Mouse (Mus musculus) neural tube, embryonic 10.5 days (tissue): Measurements from ENCODE around the gene Casq2.

Experiments used
- DNase-seq: peaks from one replicate; pipeline ENCODE4 v3.0.0-alpha.2; 2017; ENCODE audit warnings: low spot score; ENCODE audit errors: extremely low spot score

Casq2 gene

GRCm38 (mm10) chr3:102135389-102136113 is 49.3 kb downstream of the Casq2 start:
- no peak for DNase-seq

- DNase-seq = no peak
Observed at GRCm38 (mm10) chr3:102137158-102137557, 50.9 kb downstream of the Casq2 start.

- DNase-seq = no peak
Observed at GRCm38 (mm10) chr3:102138899-102139298, 52.7 kb downstream of the Casq2 start.

DNA sequence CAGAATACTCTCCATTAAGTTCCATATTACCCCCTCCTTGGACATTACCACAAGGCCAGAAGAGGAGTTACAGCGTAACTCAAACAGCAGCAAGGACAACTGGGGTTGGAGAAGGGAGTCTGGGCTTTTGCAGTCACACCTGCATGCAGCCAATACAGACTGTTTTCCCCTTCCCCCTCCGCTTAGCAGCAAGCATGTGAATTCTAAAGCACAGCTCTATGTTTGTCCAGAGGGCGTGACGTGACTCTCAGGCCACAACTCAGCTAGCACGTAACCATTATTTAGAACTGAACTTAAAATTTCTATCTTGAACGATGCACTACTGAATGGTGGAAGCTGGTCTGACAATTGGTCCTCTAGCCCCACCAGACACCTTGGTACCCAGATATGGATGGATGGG is 54.4 kb downstream of the Casq2 start:
- no peak for DNase-seq

DNA sequence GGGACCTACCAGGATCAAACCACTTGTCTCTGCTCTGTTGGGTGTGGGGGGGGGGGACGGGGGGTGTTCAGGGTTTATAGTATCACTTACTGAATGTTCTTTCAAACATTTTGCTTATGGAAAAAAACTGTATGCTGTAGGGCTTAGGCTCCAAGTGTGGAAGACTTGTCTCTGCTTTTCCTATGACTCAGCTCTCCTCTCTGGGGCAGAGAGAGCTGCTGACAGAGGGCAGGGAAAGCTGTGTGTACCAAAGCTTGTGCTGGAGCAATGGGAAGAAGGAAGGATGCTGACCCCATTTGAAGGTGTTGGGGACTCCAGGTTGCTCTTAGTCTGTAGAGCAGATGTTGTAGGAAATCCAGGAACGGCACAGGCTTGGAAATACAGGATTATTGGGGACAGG is 55.2 kb downstream of the Casq2 start:
- no peak for DNase-seq

GRCm38 (mm10) chr3:102141893-102142292 is 55.7 kb downstream of the Casq2 start:
- no peak for DNase-seq

GRCm38 (mm10) chr3:102142947-102143346 is 56.7 kb downstream of the Casq2 start:
- DNase-seq = no peak

DNA sequence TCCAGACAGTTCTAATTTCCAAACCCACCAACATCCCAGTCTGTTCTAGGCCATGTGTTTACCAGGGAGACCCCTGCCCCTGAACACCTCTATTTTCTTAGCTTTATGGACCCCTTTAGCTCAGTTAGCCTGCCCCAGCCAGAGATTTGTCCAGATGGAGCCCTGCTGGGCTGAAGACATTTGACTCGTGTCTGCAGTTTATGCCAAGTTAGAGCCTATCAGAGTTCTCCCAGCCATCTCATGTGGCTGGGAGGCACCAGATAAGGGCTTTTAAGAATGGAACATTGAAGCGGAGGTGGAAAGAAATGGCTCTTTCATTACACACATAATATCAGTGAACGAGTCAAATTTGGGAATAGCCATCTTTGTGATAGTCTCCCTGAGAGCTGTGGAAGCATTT is 57.3 kb downstream of the Casq2 start:
- DNase-seq = no peak

DNA sequence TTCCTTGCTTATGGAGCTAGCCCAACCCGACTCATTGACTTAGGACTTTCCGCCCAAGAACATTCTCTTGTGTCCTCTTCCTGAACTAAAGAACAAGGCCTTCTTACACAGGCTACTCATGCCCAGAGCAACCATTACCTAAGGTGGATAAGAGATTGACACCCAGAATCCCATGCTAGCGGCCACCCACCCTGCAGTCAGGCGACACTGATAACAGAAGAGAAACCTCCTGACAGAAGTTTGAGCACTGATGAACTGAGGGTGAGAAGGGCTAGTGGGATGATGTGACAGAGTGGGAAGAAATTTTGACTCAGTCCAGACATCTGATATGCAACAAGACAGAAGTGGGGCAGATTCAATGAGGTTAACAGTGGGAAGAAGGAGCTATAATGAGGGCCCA is 58.2 kb downstream of the Casq2 start:
- DNase-seq = no peak

DNA sequence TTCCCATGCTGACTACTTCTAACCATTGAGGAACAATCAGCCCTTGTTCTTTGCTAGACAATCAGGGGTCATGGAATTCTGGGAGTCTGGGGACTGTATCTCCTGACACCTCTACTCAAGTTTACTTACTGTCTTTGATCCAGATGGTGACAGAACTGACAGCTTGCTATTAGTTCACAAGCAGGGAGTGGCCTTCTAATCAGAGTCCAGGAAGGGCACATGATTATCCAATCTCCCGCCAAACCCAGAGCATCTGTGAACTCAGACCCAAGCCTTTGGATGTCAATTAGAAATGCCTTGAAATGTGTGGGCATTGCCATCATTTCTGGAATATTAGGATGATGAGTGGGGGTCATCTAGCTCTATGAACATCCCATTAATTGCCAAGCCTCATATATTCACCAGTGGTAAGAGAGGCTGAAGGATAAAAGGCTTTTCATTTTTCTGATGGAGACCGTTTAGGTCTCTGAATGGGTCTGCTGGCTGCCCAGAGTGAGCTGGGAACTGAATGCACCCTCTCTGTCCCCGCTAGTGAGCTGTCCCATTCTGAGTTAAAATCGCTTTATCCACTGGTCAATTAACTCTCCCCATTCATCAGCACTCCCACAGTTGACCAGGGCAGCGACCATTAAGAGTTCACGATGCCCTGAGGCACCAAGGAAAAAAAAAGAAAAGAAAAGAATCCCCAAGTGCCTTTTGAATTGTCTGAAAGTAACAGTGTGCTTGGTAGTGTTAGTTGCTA is 59.6 kb downstream of the Casq2 start:
- DNase-seq = no peak

GRCm38 (mm10) chr3:102146428-102146827 is 60.2 kb downstream of the Casq2 start:
- no peak for DNase-seq

DNA sequence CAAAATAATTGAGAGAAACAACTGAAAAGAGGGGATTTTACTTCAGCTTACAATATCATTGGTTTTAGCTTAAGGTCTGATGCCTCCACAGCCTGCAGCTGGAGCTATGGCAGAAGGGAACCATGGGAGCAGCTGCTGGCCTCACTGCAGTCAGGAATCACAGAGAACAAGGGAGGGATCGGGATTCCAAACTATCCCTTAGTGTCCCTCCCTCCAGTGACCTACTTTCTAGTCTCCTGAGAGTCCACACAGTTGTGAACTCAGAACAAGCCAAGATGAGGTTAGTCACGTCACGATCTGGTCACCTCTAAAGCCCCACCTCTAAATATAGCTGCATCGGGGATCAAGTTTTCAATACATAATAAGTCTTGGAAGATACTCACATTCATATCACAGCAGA is 61.0 kb downstream of the Casq2 start:
- DNase-seq = no peak

GRCm38 (mm10) chr3:102149941-102150340 is 63.7 kb downstream of the Casq2 start:
- peak; percentile 45 for DNase-seq

DNA sequence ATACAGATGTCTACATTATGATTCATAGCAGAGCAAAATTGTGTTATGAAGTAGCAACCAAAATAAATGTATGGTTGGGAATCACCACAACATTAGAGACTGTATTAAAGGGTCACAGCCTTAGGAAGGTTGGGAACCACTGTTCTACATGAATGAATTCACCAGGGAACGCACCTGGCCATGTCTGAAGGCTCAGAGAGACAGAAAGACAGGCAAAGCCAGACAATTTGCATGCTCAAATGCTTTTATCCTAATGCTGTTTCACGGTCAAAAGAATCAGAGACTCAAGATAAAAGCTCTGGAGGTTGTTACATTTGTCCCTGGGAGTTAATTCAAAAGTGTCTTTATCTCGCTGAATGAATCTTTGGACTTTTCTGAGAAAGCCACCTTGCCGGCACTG is 65.6 kb downstream of the Casq2 start:
- DNase-seq = no peak

- DNase-seq = no peak
Observed at GRCm38 (mm10) chr3:102152471-102152870, 66.3 kb downstream of the Casq2 start.

- DNase-seq = no peak
Observed at GRCm38 (mm10) chr3:102152872-102153271, 66.7 kb downstream of the Casq2 start.

GRCm38 (mm10) chr3:102154107-102154506 is 67.9 kb downstream of the Casq2 start:
- no peak for DNase-seq

GRCm38 (mm10) chr3:102156737-102157136 is 70.5 kb downstream of the Casq2 start:
- DNase-seq = no peak

DNA sequence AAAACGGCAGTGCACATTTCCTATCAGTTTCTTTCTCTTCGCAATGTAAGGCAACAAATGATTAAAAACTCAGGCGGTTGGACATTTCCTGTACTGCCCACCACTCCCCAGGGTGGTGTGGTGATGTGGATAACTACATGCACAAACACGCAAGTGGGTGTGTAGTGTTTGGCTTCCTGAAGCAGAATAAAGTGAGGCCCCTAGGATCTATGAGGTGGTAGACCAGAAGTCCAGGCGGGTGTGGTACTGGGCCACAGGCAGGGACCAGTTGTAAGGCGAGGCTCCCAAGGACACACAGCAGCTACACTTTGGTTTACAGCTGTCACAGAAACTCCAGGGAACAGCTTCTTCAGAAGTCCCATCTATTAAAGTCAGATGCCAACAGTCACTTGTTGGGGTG is 71.4 kb downstream of the Casq2 start:
- DNase-seq = no peak

- no peak for DNase-seq
Observed at GRCm38 (mm10) chr3:102158759-102159422, 72.7 kb downstream of the Casq2 start.

GRCm38 (mm10) chr3:102159423-102160325 is 73.5 kb downstream of the Casq2 start:
- DNase-seq = no peak
